Mouse (Mus musculus) megakaryocyte-erythroid progenitor cell, adult 5-6 weeks (primary cell): Measurements from ENCODE around the gene Mid1. TPM values are rescaled to one million over a fixed set of nuclear protein-coding genes. Genes with fewer than 3 reads are reported as not detected.
"Not testable (repeated sequence)": the region's sequence is repeated elsewhere in the genome, so short reads cannot be mapped to it uniquely, and the experiment has no call there.

Source experiments
- ATAC-seq: replicated peaks from 2 replicates; pipeline ENCODE4 v1.8.0; 2016; ENCODE audit warnings: mild to moderate bottlenecking, inconsistent platforms; ENCODE audit not compliant: severe bottlenecking, poor library complexity, low FRiP score, low TSS enrichment
- total RNA-seq, 2 experiments: library from RNA; stranded (forward) in 1 of 2; stranded (reverse) in 1 of 2; fragments of 200-1000, 215-1000 nt in 1 of 2; fragments of >200 nt in 1 of 2; fragmentation: Nextera tagmentation in 1 of 2; gene quantifications; 2 replicates each; pipeline ENCODE4 v1.2.3; 2014 to 2017

Mid1 gene
- total RNA-seq, 2 experiments from 2014 or later = 29.5 to 112 TPM

- not testable (repeated sequence) for ATAC-seq
Measured at GRCm38 (mm10) chrX:170007375-170008178, 322.6 kb downstream of the Mid1 start.

DNA sequence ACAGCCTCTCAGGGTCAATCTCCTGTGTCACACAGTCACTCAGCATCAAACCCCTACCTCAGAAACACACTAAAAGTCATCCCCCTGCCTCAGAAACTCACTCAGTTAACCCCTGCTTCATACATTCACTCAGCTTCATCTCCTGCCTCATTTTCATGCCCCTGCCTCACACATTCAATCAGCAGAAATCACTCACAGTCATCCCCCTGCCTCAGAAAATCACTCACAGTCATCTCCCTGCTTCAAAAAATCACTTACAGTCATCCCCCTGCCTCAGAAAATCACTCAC is 323.1 kb downstream of the Mid1 start:
- ATAC-seq = not testable (repeated sequence)

- ATAC-seq = not testable (repeated sequence)
Measured at GRCm38 (mm10) chrX:170008584-170008983, 323.6 kb downstream of the Mid1 start.

DNA sequence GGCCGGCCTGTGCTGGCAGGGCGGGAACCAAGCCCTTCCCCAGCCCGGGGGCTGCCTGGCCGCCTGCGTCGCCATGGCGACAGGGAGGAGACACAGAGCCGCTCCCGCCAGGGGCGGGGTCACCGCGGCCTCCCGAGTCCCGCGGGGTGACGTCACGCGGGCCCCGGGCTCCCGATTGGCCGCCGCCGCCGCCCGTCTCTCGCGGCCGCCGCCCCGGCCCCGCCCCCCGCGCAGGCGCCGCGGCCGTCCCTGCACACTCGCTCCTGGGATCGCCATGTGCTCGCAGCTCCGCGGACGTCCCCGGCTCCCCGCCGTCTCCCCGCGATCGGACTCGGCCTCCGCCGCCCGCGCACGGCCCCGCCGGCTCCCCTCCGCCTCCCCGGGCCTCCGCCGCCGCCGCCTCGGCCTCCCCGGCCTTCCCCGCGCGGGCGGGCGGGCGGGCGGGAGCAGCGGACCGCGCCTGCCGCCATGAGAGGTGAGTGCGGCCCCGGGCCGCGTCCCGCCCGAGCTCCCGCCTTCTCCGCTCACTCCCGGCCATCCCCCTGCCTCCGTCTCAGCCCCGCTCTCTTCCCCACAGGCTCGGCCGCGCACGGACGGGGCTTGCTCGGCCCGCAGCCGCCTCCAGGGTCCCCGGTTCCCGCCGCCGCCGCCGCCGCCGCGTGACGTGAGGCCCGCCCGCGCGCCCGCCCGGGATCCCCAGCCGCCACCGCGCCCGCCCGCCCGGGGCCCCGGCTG is 324.2 kb downstream of the Mid1 start, which contains the start of gene Gm21887:
Gm21887 (plus strand) TSS at position 644 of the 735 bp plus-strand sequence.
- peak; percentile 51 for ATAC-seq

- peak; percentile 87 for ATAC-seq
Measured at GRCm38 (mm10) chrX:170009801-170010221, 324.8 kb downstream of the Mid1 start.

DNA sequence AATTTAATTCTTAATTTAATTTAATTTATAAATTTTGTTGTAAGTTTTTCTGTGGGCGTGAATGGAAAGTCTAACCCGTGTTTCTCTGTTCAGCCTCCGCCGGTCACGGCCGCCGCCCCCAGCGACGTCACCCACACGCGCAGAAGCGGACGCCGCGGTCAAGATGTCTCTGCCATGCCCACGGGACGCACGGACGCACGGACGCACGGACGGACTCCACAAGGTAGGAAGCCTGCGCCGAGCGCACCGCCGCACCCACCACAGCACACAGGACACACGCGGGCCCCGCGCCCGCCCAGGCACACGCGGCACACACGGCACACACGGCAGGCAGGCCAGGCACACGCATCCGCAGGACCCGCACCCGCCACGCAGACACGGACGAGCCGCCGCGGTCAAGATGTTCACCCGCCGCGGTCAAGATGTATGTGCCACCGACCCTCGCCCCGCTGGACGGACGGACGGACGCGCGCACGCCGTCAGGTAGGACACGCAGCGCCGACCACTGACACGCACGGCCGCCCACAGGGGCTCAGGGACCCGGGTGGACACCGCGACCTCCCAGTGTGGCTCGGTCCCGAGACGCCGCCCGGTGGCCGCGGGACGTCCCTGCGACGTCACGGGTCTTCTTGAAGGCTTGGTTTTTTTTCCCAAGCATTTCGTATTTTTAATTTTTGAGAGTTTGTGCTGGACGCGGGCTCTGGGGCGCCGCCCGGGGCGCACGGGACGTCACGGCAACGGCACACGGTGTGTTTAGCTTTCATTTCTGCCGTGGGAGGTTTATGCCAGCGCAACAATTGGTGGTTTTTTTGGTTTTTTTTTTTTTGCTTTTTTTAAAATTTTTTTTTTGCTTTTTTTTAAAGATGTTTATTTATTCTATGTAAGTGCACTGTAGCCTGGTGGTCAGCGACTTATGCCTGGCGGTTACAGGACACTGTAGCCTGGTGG is 325.9 kb downstream of the Mid1 start:
- peak; percentile 44 for ATAC-seq

DNA sequence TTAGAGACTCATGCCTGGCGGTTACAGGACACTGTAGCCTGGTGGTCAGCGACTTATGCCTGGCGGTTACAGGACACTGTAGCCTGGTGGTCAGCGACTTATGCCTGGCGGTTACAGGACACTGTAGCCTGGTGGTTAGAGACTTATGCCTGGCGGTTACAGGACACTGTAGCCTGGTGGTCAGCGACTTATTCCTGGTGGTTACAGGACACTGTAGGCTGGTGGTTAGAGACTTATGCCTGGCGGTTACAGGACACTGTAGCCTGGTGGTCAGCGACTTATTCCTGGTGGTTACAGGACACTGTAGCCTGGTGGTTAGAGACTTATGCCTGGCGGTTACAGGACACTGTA is 326.5 kb downstream of the Mid1 start:
- ATAC-seq = not testable (repeated sequence)

- ATAC-seq = not testable (repeated sequence)
Measured at GRCm38 (mm10) chrX:170013421-170013820, 328.4 kb downstream of the Mid1 start.

GRCm38 (mm10) chrX:170014038-170014437 is 329.0 kb downstream of the Mid1 start:
- not testable (repeated sequence) for ATAC-seq

GRCm38 (mm10) chrX:170015883-170016282 is 330.9 kb downstream of the Mid1 start:
- ATAC-seq = not testable (repeated sequence)

- peak; percentile 65 for ATAC-seq
Measured at GRCm38 (mm10) chrX:170017333-170018245, 332.6 kb downstream of the Mid1 start.

- peak; percentile 55 for ATAC-seq
Measured at GRCm38 (mm10) chrX:170018571-170019218, 333.7 kb downstream of the Mid1 start.

- peak; percentile 51 for ATAC-seq
Measured at GRCm38 (mm10) chrX:170019219-170019953, 334.4 kb downstream of the Mid1 start.

DNA sequence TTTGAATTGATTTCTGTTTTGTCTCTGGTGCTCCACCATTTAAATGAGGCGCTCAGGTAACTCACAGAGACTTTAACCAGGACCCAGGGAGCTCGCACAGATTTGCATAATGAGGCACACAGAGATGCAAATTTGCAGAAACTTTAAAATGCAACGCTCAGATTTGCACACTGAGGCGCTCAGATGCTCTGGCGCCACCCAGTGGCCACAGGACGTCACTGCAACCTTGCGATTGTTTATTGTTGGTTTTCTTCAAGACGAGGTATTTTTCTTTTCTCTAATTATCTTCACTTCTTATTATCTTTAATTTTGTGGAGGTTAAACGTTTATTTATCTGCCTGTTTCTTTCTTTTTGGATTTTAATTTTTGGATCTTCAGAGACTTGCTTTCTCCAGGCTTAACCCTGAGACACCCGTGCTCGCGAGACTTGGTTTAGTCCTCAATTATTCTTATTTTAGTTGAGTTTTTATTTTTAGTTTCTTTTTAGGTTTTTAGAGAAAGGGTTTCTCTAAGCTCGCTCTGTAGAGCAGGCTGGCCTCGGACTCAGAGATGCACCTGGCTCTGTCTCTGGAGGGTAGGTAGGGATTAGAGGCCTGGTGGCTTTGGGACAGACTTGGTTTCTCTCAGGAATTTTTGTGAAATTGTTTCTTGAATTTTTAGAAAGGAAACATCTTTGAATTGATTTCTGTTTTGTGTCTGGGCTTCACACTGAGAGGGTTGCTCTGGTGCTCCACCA is 335.1 kb downstream of the Mid1 start:
- peak; percentile 8; the same call in 1 of the 2 replicates for ATAC-seq

- peak; percentile 22 for ATAC-seq
Measured at GRCm38 (mm10) chrX:170020690-170021050, 335.7 kb downstream of the Mid1 start.

DNA sequence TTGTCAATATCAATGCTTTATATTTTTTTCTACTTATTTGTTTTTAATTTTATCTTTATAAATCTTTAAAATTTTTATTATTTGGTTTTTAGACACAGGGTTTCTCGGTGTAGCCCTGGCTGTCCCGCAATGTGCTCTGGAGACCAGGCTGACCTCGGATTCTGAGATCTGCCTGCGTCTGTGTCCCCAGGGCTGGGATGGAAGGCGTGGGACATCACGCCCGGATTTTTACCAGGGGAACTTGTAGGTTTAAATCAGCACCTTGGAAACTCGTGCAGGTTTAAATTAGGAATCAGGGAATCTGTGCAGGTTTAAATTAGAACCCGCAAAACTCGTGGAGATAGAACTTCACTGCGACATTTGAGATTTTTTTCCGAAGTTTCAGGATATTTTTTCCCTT is 336.2 kb downstream of the Mid1 start:
- not testable (repeated sequence) for ATAC-seq
